Mouse (Mus musculus) bone marrow macrophage, adult 2 months (primary cell): ENCODE measurements at regions not wholly inside any gene's neighbourhood (a gene's known extent, or its start where the extent isn't known, plus 50 kb on each side); places are given as distances from the start of the nearest gene placed in this dataset.

ENCODE experiments used
- H3K27ac ChIP-seq: 2 replicates; pipeline ENCODE4 v1.5.1; 2012; ENCODE audit warnings: low read depth, low read length; ENCODE audit not compliant: insufficient read depth
- H3K4me1 ChIP-seq: 2 replicates; pipeline ENCODE4 v1.6.1; 2012; ENCODE audit warnings: low read length; ENCODE audit not compliant: control insufficient read depth, insufficient read depth
- H3K4me3 ChIP-seq: 2 replicates; pipeline ENCODE4 v1.5.1; 2012; ENCODE audit warnings: mild to moderate bottlenecking, low read length, moderate library complexity; ENCODE audit not compliant: insufficient read depth
- CTCF ChIP-seq: IDR thresholded peaks from 2 replicates; pipeline ENCODE4 v1.5.1; 2012; ENCODE audit warnings: low read depth, mild to moderate bottlenecking, low read length, moderate library complexity
- POLR2A ChIP-seq: IDR thresholded peaks from 2 replicates; pipeline ENCODE4 v1.6.1; 2012; ENCODE audit warnings: mild to moderate bottlenecking, low read depth, low read length, borderline replicate concordance

DNA sequence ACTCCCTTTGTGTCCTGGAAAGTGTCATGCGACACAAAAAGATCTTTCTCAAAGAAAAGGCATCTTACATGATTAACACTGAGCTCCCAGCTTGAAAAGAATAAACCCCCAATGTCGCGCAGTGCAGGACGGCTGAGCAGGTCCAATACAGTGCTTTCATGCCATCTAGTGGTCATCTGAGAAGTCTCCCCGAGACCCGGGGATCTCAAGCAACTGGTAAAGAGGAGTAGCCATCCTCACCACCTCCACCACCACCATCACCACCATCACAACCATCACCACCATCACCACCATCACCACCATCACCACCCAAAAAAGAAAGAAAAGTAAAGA is 430.7 kb upstream of the Ccnh start:
- TF ChIP-seq POLR2A, result no peak
- TF ChIP-seq CTCF, result peak; percentile 63
- H3K27ac ChIP-seq, result no peak overlapping the region
- H3K4me1 ChIP-seq, result no peaks in the 10 kb centered on the region
- no peak overlapping the region for H3K4me3 ChIP-seq

DNA sequence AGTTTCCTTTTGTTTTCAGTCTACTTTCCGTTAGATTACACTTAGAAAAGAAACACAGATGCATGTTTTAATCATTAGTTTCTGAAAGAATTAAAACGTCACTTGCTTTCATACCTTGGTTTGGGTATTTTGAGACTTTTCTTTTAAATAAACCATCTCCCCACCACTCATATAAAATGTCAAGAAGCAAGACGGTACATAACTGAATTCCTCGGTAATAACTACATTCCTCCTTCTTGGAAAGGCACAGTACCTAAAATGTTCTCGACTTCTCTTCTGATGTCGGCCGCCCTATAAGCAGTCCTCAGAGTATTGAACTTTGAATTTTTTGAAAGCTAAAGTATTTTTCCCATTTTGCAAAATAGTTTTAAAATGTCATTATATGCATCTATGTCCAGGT is 430.1 kb upstream of the Ccnh start:
- Histone ChIP-seq H3K4me3 (no peak overlapping the region), H3K4me1 (no peaks in the 10 kb centered on the region), H3K27ac (no peak overlapping the region)
- TF ChIP-seq CTCF, result no peak
- TF ChIP-seq POLR2A, result no peak

DNA sequence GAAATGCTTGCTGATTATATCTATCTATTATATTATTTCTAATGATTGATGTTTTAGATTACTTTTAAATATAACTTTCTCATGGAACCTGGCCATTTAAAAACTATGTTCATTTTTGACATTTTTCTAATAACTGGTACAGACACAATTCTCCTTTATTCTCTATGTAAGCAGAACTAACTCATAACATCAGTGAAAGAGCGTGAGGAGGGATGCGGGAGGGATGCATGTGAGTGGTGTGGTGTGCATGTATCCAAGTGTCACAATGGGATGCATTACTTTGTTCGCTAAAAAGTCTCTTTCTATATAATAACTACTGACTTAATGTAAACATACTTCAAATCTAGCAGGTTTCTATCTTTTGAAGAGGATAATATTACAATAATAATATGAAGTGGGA is 428.7 kb upstream of the Ccnh start:
- no peak for TF ChIP-seq CTCF
- no peaks in the 10 kb centered on the region for H3K4me1 ChIP-seq
- no peak overlapping the region for H3K4me3 ChIP-seq
- no peak overlapping the region for H3K27ac ChIP-seq

DNA sequence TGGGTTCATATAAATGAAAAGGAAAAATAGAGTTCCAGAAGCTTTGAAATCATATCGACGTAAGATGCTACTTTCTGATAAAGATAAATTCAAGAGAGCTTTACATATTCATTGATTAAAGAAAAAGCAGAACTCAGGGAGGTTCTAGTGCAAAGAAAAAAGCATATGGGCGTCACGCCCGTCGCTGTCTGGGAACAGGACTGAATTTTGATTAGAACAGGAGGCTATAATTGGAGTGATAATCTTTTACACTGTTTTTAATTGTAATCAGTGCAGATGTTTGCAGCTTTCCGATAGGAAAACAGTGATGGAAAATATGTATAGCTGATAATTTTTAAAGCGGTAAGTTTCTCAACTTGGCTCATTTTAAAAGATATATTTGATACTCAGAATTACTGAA is 428.2 kb upstream of the Ccnh start:
- no peak overlapping the region for H3K27ac ChIP-seq
- no peak for TF ChIP-seq POLR2A
- TF ChIP-seq CTCF, result no peak
- no peak overlapping the region for H3K4me3 ChIP-seq
- H3K4me1 ChIP-seq, result no peaks in the 10 kb centered on the region

DNA sequence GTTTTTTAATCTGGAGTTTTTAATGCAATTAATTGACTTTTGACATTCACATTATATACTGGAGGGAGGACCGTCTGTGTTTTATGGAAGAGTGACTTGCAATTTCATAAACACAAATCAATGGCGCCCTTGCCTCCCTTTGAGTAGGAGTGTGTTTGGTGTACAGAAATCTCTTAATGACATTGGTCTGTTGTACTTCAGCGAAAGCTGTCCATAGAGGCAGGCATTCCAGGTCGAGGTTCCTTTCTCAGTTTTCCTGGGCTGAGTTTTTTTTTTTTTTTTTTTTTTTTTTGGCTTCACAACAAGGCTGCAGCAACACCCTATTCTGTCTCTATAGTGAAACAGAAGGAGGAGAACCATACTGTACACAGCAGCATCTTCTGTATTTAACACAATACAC is 427.4 kb upstream of the Ccnh start:
- Histone ChIP-seq H3K27ac (no peak overlapping the region), H3K4me3 (no peak overlapping the region), H3K4me1 (no peaks in the 10 kb centered on the region)
- no peak for TF ChIP-seq POLR2A
- no peak for TF ChIP-seq CTCF

DNA sequence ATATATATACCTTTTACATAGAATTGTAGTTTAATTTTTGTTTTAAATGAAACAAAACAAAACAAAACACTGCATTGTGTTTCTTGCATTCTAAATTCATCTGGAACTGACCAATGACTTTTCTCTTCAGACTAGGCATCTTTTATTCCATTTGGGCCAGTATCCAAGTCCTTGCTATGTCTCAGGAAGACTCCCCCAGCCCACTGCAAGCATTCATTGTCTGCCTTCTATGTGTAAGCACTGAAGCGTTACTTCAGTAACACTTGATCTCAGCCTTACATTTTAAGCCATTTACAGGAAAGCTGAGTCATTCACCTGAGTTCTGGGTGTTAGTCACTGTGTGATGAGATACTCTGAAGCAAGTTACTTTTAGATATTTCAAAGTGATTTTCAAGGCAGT is 425.3 kb upstream of the Ccnh start:
- Histone ChIP-seq H3K4me3 (no peak overlapping the region), H3K27ac (no peak overlapping the region), H3K4me1 (no peaks in the 10 kb centered on the region)
- TF ChIP-seq CTCF, result no peak
- no peak for TF ChIP-seq POLR2A

DNA sequence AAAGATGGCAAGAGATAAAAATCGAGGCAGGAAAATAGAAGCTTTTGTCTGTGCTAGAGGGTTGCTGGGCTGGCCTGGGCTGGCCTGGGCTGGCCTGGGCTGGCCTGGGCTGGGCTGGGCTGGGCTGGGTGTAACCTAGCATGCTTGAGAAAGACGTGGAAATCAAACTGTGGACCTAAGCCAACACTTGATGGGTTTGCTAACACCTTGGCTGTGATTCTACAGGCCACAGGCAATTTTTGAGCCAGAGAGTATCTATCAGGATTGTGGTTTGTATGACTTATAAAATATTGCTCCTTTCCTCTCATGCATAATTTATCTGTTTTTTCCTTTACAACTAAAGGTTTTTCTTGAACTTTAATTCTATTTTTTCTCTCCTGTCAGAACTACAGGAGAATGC is 417.3 kb upstream of the Ccnh start:
- H3K27ac ChIP-seq, result no peak overlapping the region
- H3K4me3 ChIP-seq, result no peak overlapping the region
- H3K4me1 ChIP-seq, result no peaks in the 10 kb centered on the region
- no peak for TF ChIP-seq CTCF
- TF ChIP-seq POLR2A, result no peak

DNA sequence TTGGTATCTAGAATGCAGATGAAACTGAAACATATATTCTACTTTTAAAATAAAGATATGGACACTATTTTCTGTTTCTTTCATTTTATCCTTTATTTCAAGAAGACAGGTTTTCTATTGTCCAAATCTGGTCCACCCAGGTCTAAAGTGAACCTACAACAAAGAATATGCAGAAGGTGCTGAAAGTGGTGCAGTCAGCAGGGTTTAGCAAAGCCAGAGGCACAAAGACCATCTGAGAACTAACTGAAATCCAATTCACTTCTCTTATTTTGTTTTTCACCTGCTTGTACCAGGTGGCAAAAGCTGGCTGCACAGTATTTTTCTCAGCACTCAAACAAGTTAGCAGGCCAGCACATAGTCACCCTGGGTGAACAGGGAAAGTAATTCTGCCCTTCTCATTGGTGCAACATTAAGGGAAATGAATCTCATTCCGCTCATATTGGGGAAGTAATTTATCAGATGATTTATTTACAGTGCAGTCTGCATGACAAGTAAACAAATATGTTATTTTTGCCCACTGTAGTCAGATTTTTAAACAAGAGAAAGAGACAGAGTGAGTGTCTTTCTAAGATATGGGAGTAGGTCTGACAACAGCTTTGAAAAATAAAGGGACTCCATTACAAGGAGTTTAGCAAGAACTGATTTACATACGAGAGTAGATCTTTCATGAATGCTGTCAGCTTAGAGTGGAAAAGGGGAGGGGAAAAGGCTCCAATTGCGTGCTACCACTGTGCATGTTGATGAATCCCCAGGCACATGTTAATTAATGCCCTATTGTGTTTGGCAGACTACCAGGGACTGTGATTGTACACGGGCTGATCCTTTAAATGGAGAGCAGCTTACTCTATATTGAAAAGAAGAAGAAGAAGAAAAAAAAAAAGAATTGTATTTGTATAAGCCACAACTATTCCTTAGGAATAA is 405.9 kb upstream of the Ccnh start:
- Histone ChIP-seq H3K4me1 (no peaks in the 10 kb centered on the region), H3K27ac (no peak overlapping the region), H3K4me3 (no peak overlapping the region)
- TF ChIP-seq POLR2A (no peak), CTCF (no peak)

DNA sequence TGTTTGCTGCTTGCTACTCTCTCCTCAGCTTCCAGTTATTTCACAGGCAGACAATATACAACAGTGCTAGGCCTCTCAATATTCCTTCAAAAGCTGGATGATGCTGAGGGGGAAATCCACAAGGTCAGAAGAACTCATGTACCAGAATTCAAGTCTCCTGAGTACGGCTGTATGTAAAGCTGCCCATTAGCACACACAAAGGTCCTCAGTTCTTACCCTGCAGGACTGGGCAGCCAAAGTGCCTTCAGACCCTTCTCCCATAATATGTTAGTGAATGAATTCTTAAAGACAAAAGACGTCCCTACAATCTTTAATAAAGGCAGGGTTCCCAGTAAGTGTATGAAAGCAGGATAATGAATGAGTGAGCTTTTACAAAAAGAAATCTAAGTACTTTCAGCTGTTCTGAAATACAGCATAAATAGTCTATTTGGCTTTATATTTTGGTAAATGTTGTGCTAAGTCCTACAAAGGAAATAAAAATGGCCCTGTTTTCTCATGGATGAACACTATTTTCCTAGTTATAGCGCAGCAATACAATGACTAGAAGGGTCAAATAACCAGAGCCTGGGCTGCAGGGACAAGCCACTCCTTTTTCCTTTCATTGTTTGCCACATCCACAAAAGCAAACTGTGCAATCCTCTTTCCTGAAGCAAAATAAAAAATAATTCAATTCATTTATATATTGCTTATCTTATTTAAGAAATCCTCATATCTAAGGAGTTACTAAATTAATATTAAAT is 384.8 kb upstream of the Ccnh start:
- Histone ChIP-seq H3K4me3 (no peak overlapping the region), H3K27ac (no peak overlapping the region), H3K4me1 (no peaks in the 10 kb centered on the region)
- TF ChIP-seq CTCF, result no peak
- TF ChIP-seq POLR2A, result no peak

DNA sequence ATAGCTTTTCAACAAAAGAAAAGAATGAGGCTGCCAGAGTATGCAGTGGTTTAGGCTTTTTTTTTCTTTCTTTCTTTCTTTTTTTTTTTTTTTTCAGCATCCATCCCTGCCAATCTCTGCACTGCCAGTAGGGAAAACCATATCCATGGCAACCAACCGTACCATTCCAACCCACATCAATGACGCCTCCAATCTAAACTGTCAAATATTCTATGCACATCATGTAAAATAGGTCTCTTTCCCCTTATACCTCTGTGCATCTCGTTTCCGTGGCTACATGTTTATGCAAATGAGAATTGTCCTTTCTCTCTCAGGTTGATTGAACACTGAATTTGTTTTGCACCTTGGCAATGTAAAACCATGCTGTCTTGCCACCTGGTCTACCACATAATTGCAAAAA is 384.0 kb upstream of the Ccnh start:
- Histone ChIP-seq H3K4me1 (no peaks in the 10 kb centered on the region), H3K4me3 (no peak overlapping the region), H3K27ac (no peak overlapping the region)
- TF ChIP-seq CTCF (no peak), POLR2A (no peak)
